Mouse (Mus musculus): ENCODE results near the gene Slc16a10.
"Not testable (repeated sequence)": the region's sequence is repeated elsewhere in the genome, so short reads cannot be mapped to it uniquely, and the experiment has no call there.

The Slc16a10 gene

GRCm38 (mm10) chr10:40019492-40019891, 122.6 kb downstream of the Slc16a10 start:
- no peak for DNase-seq

DNA sequence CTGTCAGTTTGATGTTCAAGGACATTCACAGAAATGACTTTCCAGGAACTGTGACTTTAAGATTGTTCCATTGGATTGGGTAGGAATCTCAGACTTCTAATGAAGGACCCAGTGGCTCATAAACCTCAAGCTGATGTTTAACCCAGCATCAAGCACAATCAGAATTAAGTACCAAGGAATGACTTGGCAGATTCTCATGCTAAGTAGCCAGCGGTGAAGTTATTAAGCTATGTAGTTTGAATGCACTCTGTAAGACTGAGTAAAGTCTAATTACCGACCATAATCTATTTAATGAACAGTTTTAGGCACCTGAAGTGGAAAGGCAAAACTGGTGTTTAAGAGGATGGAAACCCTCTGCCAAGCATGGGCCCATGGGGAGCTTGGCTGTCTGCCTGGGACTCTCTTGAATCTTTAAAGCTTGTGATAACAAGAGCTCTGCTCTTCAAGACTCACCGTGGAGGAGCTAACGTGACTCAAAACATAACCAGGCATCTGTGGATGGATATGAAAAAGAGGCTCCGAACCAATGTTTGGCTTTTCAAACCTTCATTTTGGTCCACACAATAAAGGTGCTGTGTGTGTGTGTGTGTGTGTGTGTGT, 123.7 kb downstream of the Slc16a10 start:
- no peak for DNase-seq

DNA sequence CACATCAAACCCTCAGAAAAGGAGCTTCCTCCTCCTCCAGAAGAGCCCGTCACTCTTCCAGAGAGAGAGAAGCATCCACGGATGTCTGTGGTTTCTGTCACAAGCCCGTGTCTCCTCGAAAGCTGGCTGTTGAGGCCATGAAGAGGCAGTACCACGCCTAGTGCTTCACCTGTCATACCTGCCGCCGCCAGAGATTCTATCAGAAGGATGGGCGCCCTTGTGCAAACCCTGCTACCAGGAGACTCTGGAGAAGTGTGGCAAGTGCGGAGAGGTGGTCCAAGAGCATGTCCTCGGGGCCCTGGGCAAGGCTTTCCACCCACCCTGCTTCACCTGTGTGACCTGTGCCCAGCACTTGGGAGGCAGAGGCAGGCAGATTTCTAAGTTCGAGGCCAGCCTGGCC, 132.5 kb downstream of the Slc16a10 start:
- no peak for DNase-seq

DNA sequence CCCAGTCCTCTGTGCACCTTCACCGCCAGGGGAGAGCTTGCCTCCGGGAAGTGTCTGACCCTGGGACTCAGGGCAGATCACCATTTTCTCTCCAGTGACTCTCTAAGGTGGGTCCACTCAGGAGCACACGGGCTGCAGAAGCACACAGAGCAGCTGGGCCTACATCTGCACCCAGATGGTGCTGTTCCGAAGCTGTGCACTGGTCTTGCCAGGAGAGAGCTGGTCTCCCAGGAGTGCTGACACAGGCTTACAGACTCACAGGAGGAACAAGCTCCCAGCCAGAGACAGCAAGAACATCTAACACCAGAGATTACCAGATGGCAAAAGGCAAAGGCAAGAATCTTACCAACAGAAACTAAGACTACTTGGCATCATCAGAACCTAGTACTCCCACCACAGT, 133.2 kb downstream of the Slc16a10 start:
- DNase-seq: not testable (repeated sequence)

DNA sequence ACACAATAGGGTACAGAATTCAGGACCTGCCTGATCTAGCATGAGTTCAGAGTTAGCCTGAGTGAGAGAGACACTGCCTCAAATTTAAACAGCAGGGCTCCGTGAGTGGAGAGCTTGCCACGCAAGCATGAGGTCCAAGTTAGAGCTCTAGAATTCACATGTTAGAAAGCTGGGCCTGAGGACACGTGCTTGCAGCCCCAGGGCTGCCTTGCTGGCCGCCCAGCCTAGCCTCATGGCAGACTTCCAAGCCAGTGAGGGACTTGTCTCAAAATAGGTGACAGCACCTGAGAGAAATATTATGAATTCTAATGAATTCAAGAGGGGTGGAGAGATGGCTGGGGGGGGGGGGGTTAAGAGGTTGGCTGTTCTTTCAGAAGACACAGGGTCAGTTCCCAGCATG, 134.1 kb downstream of the Slc16a10 start:
- DNase-seq: no peak

DNA sequence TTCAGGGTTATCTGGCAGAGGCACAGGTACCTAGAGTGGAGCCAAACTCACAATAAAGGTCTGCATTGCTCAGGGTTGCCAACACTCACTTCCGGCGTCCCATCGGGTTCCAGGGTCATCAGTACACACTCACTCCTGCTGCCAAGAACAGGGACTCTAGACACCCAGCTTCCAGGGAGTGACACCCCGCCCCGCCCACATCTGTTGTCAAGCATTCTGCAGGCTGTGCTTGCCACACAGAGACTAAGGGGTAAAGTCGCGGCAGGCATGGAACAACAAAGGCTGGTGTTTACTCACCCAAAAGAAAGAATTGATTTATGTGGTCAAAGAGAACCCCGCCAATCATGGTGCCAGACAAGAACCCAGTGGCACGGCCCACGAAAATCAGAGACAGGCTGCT, 135.1 kb downstream of the Slc16a10 start:
- no peak for DNase-seq

DNA sequence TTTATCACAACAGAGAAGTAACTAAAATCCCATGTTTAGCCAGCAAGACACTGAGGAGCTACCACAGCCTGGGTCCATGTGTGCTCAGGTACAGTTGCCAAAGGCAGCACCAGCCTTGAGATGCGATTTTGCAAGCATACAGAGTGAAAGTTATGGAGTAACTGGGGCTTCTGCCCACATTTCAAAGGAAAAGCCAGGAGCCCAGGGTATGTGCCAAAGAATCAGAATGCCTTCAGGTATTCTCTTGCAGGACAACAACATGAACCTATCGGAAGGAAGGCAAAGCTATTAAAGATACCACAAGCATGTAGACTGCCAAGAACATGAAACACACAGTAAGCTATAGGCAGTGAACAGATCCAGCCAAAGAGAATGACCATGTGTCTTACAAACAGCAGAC, 141.3 kb downstream of the Slc16a10 start:
- no peak for DNase-seq

DNA sequence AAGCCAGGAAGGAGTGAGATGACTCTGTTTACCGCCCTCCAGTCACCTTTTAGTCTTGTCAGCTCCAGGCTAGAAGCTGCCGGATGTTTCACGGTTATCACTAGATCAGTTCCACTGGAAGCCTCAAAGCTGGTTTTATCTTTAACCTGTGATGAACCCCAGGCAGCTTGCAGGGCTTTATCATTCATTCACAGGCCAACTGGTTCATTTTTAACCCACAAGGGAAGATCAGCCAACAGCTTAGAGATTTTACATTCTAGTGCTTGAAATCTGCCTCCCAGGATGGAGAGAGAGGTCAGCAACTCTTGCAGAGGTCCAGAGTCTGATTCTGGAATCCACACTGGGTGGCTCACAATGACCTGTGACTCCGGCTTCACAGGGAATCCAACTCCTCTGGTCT, 150.9 kb downstream of the Slc16a10 start:
- DNase-seq: no peak

GRCm38 (mm10) chr10:39986466-39986865, 155.6 kb downstream of the Slc16a10 start, which contains the start of gene Mfsd4b5:
TSS of gene Mfsd4b5 (minus strand) at chr10:39986646.
- DNase-seq: no peak
